Mouse (Mus musculus): ENCODE data around the gene Ttll10. TPM values are rescaled to one million over a fixed set of nuclear protein-coding genes. Genes with fewer than 3 reads are reported as not detected.

Gene Ttll10
- total and polyA plus RNA-seq, 3 experiments = 0.11 TPM; not detected in 2

- H3K36me3 ChIP-seq (ENCODE audit: control insufficient read depth in 1 of 2, insufficient read depth in 2 of 2, low read length in 2 of 2) = peaks cover 0 to 12% of the 10 kb centered on the region in 2 experiments; a peak in 2 of 4 replicates
- DNase-seq (ENCODE audit: low read depth, low spot score) = no peak
- no peak overlapping the region for H3K4me3 ChIP-seq (ENCODE audit: control insufficient read depth in 1 of 2, insufficient read depth in 1 of 2, low read depth in 2 of 2, low read length in 2 of 2)
- H3K9me3 ChIP-seq (replicated peaks; ENCODE audit: insufficient read depth, low read length) = no peaks in the 10 kb centered on the region
- TF ChIP-seq CHD1 (IDR thresholded peaks at IDR 0.05; ENCODE audit: low read depth, low read length) (no peak), EP300 (IDR thresholded peaks at IDR 0.05; ENCODE audit: low read depth in 1 of 2, low read length in 2 of 2) (no peak), KAT2A (conservative IDR thresholded peaks at IDR 0.05; ENCODE audit: low read depth, low read length) (no peak), TAL1 (IDR thresholded peaks at IDR 0.05; ENCODE audit: low read length) (no peak), NRF1 (IDR thresholded peaks at IDR 0.05; ENCODE audit: insufficient read depth, low read depth, low read length, poor library complexity, severe bottlenecking) (no peak), ZMIZ1 (IDR thresholded peaks at IDR 0.05; ENCODE audit: low read depth, low read length) (no peak), SIN3A (IDR thresholded peaks at IDR 0.05; ENCODE audit: low read length) (no peak), E2F4 (IDR thresholded peaks at IDR 0.05; ENCODE audit: borderline replicate concordance, low read depth, low read length) (no peak), USF2 (IDR thresholded peaks at IDR 0.05; ENCODE audit: borderline replicate concordance in 1 of 2, insufficient read depth in 1 of 2, low read depth in 1 of 2, low read length in 2 of 2) (no peak), SMC3 (IDR thresholded peaks at IDR 0.05; ENCODE audit: low read depth, low read length) (no peak)
- H3K4me1 ChIP-seq (ENCODE audit: control insufficient read depth in 1 of 2, insufficient read depth in 2 of 2, low read length in 2 of 2) = peaks cover 11 to 21% of the 10 kb centered on the region in 2 experiments
- H3K9ac ChIP-seq (ENCODE audit: control insufficient read depth, low read depth, low read length, poor library complexity, severe bottlenecking) = no peak overlapping the region
- no peak overlapping the region for H3K27ac ChIP-seq (ENCODE audit: control insufficient read depth, low read depth, low read length)
- no peaks in the 10 kb centered on the region for H3K79me2 ChIP-seq (ENCODE audit: control insufficient read depth, insufficient read depth, low read length, poor library complexity)
- H3K27me3 ChIP-seq (ENCODE audit: control insufficient read depth in 1 of 2, insufficient read depth in 2 of 2, low read length in 2 of 2) = no peaks in the 10 kb centered on the region
Measured at GRCm38 (mm10) chr4:156034901-156035300, 24.3 kb downstream of the Ttll10 start.

- H3K36me3 ChIP-seq (ENCODE audit: control insufficient read depth in 1 of 2, insufficient read depth in 2 of 2, low read length in 2 of 2) = peaks cover 0 to 12% of the 10 kb centered on the region in 2 experiments; a peak in 2 of 4 replicates
- H3K9me3 ChIP-seq (replicated peaks; ENCODE audit: insufficient read depth, low read length) = no peaks in the 10 kb centered on the region
- no peaks in the 10 kb centered on the region for H3K79me2 ChIP-seq (ENCODE audit: control insufficient read depth, insufficient read depth, low read length, poor library complexity)
- H3K9ac ChIP-seq (ENCODE audit: control insufficient read depth, low read depth, low read length, poor library complexity, severe bottlenecking) = no peak overlapping the region
- no peaks in the 10 kb centered on the region for H3K27me3 ChIP-seq (ENCODE audit: control insufficient read depth in 1 of 2, insufficient read depth in 2 of 2, low read length in 2 of 2)
- no peak for DNase-seq (ENCODE audit: low read depth, low spot score)
- peaks cover 11 to 21% of the 10 kb centered on the region in 2 experiments for H3K4me1 ChIP-seq (ENCODE audit: control insufficient read depth in 1 of 2, insufficient read depth in 2 of 2, low read length in 2 of 2)
- TF ChIP-seq KAT2A (conservative IDR thresholded peaks at IDR 0.05; ENCODE audit: low read depth, low read length) = no peak
- TF ChIP-seq POLR2AphosphoS5 (IDR thresholded peaks at IDR 0.05; ENCODE audit: borderline replicate concordance, low read depth, low read length) = no peak
- no peak for TF ChIP-seq ZC3H11A (IDR thresholded peaks at IDR 0.05; ENCODE audit: low read depth, low read length)
- no peak for TF ChIP-seq POLR2AphosphoS2 (IDR thresholded peaks at IDR 0.05; ENCODE audit: low read length)
- no peak for TF ChIP-seq MAZ (IDR thresholded peaks at IDR 0.05; ENCODE audit: low read depth, low read length)
- TF ChIP-seq HCFC1 (IDR thresholded peaks at IDR 0.05; ENCODE audit: low read depth, low read length) = no peak
- no peak for TF ChIP-seq ETS1 (IDR thresholded peaks at IDR 0.05; ENCODE audit: low read depth, low read length)
- TF ChIP-seq RAD21 (IDR thresholded peaks at IDR 0.05; ENCODE audit: low read depth, low read length) = no peak
- TF ChIP-seq ELF1 (IDR thresholded peaks at IDR 0.05; ENCODE audit: low read depth, low read length) = no peak
- TF ChIP-seq MAX (IDR thresholded peaks at IDR 0.05; ENCODE audit: low read length) = no peak
- no peak for TF ChIP-seq TBP (IDR thresholded peaks at IDR 0.05; ENCODE audit: low read depth, low read length)
- TF ChIP-seq MEF2A (IDR thresholded peaks at IDR 0.05; ENCODE audit: extremely low read depth, insufficient replicate concordance, low read depth, low read length, poor library complexity, severe bottlenecking) = no peak
- no peak for TF ChIP-seq NELFE (IDR thresholded peaks at IDR 0.05; ENCODE audit: low read depth, low read length)
- TF ChIP-seq SIN3A (IDR thresholded peaks at IDR 0.05; ENCODE audit: low read length) = no peak
- no peak for TF ChIP-seq CHD1 (IDR thresholded peaks at IDR 0.05; ENCODE audit: low read depth, low read length)
- H3K4me3 ChIP-seq (ENCODE audit: control insufficient read depth in 1 of 2, insufficient read depth in 1 of 2, low read depth in 2 of 2, low read length in 2 of 2) = no peak overlapping the region
- H3K27ac ChIP-seq (ENCODE audit: control insufficient read depth, low read depth, low read length) = no peak overlapping the region
Measured at GRCm38 (mm10) chr4:156034301-156034700, 24.9 kb downstream of the Ttll10 start.
